Comparison of ENCODE assay signal across 7 mouse cellular contexts in the genomic region with DNA sequence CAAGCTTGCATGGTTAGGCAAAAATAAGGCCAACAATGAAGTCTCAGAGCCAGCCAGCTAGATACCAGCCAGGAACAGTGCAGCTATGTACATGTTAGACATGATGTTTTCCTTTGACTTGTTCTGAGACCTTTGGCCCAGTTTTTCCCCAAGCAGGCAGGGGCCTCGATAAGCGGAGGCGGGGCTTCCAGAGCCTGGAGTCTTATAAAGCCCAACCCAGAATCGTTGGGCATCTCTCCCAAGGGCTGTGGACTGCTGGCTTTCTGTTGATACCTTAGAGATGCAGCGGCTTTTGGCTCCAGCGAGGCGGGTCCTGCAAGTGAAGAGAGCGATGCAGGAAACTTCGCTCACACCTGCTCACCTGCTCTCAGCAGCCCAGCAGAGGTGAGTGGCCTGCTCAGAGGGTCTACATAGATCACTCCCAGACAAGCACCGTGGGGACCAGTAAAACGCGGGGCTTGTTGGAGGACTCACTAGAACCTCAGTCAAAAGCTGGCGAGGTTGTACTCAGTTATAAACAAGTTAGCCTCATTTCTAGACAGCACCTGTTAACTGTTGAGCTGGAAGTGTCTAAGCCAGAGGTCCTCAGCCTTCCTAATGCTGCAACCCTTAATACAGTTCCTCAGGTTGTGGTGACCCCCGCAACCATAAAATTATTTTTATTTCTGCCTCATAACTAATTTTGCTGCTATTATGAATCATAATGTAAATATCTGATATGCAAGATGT. TPM values are rescaled to one million over a fixed set of nuclear protein-coding genes. Genes with fewer than 3 reads are reported as not detected.
DNase-seq lines count a peak whose midpoint lies in the region; ATAC-seq and TF ChIP-seq lines count a peak whose summit lies in the region.

A gene (plus strand): TSS at position 232 of the 729 bp plus-strand sequence.

- no peaks in the 10 kb centered on the region for H3K36me3 ChIP-seq in lung, embryonic 14.5 days (ENCODE audit: insufficient read depth)

- no peak within 1 kb of the TSS for H3K27ac ChIP-seq in lung, embryonic 14.5 days (ENCODE audit: low read depth)

- H3K4me2 ChIP-seq in lung, embryonic 14.5 days: peak within 1 kb of the TSS; percentile 27

- H3K4me3 ChIP-seq in lung, embryonic 14.5 days (ENCODE audit: low read depth, low read length): no peak within 1 kb of the TSS

- ATAC-seq in lung, embryonic 14.5 days (ENCODE audit: insufficient read depth): peak; percentile 59; the same call in 1 of the 2 replicates
- no peak for ATAC-seq in CD4-positive, CD25-positive, alpha-beta regulatory T cell, adult 4 months

- no peak for TF ChIP-seq CTCF in lung, embryonic 14.5 days (IDR thresholded peaks at IDR 0.05; ENCODE audit: low read depth)

- no peak within 1 kb of the TSS for H3K9ac ChIP-seq in lung, embryonic 14.5 days

- H3K9me3 ChIP-seq in lung, embryonic 14.5 days (ENCODE audit: low read depth, low read length): no peaks in the 10 kb centered on the region

- H3K4me1 ChIP-seq in lung, embryonic 14.5 days (ENCODE audit: insufficient read depth): peaks cover 8% of the 10 kb centered on the region; the same call in 1 of the 2 replicates

- 45% methylated on average over 14 of the region's 14 CpGs for WGBS in lung, embryonic 14.5 days

- no peaks in the 10 kb centered on the region for H3K27me3 ChIP-seq in lung, embryonic 14.5 days (ENCODE audit: insufficient read depth, low read length)

- peak; percentile 30 for DNase-seq in ZHBTc4 (ENCODE audit: low read depth, low spot score)
- peak; percentile 10 to 42 for DNase-seq in adrenal gland, postnatal 36 days
- DNase-seq in heart, adult 8-10 months (ENCODE audit: low spot score): peak; percentile 55
- DNase-seq in kidney, adult 18-20 months: peak; percentile 76
- DNase-seq in lung, embryonic 14.5 days: peak; percentile 68
- peak; percentile 14 for DNase-seq in retina, postnatal 1 day

RNA-seq across cellular contexts. Expression of the gene that starts here (rescaled TPM):
- total RNA-seq in adrenal gland, postnatal 36 days (2021): 10 to 100 TPM in 1 of 2 experiments, 1 to 10 TPM in 1; 8.8 to 12.2 TPM
- 10 to 100 TPM in 1 of 4 experiments, 1 to 10 TPM in 3; 7.5 to 13.9 (median 9.0) TPM for total RNA-seq in heart, adult 8-10 months (2022)
- polyA plus RNA-seq in lung, embryonic 14.5 days (2014; fragmentation: Nextera tagmentation; extraction: Ambion mirVana): 1.2 and 1.6 TPM in 2 replicates
- not detected for polyA plus RNA-seq in CD4-positive, CD25-positive, alpha-beta regulatory T cell, adult 4 months (2017; shearing (Covaris generic))

Comparison
In these comparisons a context has a peak if more than half of its experiments do, and no peak if none do; other contexts are left out.
1. DNase-seq: peak in every context shown above with its lines; median percentile 76 in kidney, adult 18-20 months; 68 in lung, embryonic 14.5 days; 55 in heart, adult 8-10 months; 30 in ZHBTc4; 26 in adrenal gland, postnatal 36 days; 14 in retina, postnatal 1 day.